Mouse (Mus musculus) frontal cortex, postnatal 25 days (tissue): ENCODE measurements around the gene Olfr749.
"Not testable (repeated sequence)": the region's sequence is repeated elsewhere in the genome, so short reads cannot be mapped to it uniquely, and the experiment has no call there.

Experiments used
- DNase-seq, 2 experiments: peaks; one replicate each; pipeline ENCODE4 v3.0.0; 2022; ENCODE audit warnings: low spot score in 2 of 2

The Olfr749 gene

DNA sequence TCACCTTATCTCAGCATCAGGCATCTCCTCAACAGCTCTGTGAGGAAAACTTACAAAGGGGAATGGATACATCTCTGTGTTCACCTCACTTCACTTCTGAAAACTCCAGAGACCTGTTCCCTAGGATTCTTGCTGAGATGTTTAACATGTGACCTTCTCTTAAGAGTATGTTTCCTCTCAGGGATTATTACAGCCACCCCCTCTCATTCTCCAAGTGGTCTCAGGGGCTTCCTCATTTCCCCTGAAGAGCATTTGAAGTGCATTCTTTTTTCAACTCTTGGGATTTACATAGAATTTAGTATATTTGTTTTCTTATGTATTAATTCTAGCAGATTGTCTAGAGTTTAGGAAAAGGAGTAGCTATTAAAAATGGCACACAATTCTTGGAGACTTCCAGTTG lies at the start of gene Olfr749:
Olfr749 (minus strand) TSS at position 101 of the 400 bp plus-strand sequence.
- DNase-seq, result no peak

DNA sequence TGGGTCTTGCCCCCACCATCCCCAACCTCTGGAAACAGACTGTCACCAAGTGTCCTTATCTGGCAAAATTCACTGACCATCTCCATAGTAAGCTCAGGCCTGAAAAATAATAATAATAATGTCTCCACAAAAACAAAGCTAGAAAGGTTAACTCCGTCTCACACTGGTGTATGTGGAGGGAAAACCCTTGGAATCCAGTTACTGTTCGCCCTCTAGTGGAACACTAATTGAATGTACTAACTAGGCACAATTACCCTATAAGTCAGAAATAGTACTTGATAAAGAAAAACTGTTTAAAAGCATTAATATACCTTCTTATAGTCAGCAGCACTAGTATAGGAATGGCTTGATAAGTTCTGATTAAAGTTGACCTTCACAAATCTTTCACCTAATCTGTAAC lies 43.3 kb upstream of the Olfr749 start:
- DNase-seq, result no peak

DNA sequence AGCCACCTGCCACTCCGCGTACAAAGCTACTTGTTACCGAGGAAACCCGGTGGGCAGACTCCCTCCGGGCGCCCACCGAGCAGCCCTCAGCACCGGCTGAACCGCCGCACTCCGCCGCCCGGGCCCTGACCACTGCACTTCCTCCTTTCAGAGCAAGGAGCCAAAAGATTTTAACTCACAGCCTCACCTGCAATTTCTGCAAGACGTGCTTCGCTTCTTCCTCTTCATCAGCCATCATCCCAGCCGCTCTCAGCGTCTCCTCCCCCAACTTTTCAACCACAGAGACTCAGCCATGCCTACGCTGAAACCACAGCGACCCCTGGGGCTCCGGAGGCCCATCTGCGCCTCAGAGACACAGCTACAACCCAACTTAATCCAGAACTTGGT lies 40.4 kb upstream of the Olfr749 start, which contains the start of gene Ttc5:
Ttc5 (minus strand) TSS at position 269 of the 387 bp plus-strand sequence.
- peak; percentile 88 to 96 for DNase-seq

DNA sequence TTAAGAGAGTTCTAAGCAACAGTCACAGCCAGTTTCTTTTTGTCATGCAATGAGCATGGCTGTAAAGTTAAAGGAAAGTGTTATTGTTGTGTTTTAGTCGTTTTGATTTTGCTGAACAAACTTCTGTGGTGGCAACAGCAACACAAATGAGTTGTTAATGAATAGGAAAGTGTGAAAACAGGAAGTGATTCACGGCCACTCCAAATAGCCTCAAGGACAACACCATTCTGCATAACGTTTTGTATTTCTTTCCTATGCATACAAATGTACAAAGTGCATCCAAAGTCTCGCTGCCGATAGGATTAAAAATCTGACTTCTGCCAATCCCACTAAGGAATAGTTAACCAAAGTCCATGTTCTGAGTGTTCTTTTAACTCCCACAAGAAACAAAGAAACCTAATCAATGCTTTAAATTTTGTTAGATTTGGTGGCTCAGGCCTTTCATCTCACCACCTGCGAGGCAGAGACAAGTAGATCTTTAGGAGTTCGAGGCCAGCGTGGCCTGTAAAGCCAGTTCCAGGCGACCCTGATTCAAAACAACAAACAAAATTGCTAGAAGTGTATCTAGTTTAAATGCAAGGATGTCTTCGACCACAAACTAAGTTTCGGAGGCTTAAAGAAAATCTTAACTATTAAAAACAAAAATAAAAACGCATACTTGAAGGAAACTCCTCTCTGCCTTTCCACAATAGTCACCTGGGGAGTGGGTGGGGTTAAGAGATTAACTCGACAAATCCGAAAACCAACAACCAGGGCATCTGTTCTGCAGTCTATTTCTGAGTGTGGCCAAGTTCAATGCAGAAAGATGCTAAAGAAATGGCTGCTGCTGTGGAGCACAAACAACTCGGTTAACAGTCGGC lies 39.7 kb upstream of the Olfr749 start:
- DNase-seq, result no peak

DNA sequence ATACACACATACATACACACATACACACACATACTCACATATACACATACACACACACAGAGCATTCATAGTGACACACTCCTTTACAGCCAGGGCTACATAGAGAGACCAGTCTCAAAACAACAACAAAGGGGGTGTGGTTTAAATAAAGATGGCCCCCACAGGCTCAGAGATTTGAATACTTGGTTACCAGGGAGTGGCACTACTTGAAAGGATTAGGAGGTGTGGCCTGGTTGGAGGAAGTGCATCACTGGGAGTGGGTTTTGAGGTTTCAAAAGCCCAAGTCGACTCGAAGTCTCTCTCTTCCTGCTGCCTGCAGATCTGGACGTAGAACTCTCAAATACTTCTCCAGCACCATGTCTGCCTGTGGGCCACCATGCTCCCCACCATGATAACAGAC lies 37.3 kb upstream of the Olfr749 start:
- no peak for DNase-seq

DNA sequence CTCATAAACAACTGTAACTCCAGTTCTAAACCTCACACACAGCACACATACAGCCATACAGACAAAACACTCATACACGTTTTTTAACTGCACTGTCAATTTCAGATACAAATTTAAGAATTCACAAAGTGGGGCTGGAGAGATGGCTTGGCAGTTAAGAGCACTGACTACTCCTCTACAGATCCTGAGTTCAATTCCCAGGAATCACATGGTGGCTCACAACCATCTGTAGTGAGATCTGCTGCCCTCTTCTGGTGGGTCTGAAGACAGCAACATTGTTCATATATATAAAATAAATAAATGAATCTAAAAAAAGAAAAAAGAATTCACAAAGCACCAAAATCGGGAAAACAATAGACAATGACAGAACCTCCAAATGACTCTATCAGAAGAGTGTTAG lies 26.4 kb upstream of the Olfr749 start:
- DNase-seq, result no peak

DNA sequence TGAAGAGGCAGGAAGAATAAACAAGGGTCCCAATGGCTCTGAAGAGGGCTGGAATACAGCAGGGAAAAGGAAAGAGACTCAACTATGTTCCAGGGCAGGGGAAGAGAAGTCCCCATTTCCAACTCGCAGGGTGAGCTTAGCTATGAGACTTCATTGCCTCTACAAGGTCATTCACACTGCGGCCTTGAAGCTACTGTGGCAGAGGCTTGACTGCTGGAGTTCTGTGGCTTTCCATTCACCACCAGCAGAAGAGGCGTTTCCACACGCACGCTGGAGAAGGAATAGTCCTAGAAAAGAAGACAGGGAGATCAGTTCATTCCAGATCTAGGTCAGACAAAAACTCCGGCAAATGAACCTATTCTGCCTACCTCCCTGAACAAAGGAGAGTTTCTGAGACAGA lies 20.8 kb upstream of the Olfr749 start:
- no peak for DNase-seq

DNA sequence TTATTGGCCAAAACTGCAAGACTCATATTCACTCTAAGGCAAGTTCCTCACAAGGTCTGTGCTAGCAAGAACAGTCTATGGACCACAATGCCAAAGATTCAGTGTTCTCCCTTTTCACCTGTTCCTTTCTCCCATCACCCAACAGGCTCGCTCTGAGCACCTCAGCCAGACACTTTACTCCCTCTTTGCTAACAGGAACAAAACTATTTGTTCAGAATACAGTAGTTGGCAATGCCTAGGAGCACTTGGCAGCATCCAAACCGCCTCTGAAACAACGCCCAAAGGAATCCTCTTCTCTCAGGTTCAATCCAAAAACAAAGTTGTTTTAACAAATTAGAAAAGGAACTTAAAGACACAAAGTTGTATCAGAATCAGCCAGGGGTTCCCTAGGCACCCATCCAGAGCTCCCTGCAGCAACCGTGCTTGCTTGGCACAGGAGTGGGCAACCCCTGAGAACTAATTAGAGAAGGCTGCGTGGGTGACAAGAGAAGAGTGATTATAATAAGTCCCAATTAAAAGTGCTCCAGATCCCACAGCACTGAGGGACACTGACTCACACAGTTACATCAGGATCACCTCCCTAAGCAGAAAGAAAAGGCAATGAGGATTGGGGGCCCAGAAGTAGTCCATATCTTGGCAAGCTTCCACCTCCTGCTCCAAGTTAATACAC lies 13.7 kb upstream of the Olfr749 start:
- DNase-seq, result no peak

DNA sequence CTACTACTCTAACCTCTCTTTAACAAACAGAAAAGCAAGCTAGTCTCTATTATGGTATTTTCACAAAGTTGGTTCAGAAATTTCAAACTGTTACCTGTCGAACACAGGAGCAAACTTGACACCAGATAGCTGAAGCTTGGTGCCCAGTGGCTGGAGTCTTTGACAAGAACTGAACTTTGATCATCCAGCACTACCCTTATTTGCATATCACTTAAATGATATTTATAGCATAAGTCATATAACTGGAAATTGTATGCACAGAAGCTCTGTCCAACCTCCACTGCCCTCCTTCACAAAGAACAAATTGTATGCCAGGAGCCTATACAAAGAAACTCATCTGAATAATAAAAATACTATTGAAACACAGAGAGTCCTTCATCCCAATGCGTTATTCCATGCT lies 3.3 kb downstream of the Olfr749 start:
- no peak for DNase-seq

DNA sequence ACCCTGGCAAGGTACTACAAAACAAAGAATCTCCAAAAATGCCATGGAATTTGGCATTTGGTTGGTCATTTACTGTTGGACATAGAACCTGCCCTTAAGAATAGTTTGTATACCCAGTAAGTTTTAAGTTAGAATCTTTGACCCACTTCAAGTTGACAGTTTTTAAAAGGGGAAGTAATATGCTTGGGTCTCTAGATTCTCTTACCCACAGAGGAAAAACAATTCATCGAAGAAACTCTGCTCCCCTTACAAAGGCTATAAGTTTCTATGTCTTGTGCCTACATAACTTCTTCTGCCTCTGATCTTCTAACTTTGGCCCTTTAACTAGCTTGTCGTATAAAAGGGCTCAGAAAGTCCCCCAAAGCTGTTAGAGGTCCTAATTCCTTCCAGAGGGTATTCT lies 4.6 kb downstream of the Olfr749 start:
- DNase-seq, result no peak

DNA sequence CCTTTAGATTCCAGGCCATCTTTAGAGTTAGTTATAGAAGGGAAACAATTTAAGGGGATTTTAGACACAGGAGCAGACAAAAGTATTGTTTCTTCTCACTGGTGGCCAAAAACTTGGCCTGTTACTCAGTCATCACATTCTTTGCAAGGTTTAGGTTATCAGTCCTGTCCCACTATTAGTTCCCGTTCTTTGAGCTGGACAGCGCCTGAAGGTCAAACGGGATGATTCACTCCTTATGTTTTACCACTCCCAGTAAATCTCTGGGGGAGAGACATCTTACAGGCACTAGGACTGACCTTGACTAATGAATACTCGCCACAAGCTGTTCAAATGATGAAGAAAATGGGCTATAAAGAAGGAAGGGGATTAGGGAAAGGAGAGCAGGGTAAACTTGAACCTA lies 22.5 kb downstream of the Olfr749 start:
- DNase-seq, result not testable (repeated sequence)

DNA sequence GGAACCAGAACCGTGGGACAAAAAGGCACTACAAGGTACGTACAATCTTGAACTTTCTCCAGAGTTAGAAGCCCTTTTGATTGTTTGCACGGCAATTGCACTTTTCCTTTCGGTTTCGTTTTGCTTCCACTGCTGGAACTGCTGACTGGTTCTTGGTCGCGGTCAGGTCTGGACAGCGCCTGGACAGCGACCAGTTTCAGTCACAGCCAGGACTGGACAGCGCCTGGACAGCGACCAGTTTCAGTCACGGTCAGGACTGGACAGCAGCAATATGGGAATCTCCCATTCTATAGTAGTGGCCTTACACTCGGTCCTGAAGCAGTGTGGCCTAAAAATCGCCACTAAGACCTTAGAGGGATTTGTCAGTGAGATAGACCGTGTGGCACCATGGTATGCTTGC lies 25.0 kb downstream of the Olfr749 start:
- not testable (repeated sequence) for DNase-seq

DNA sequence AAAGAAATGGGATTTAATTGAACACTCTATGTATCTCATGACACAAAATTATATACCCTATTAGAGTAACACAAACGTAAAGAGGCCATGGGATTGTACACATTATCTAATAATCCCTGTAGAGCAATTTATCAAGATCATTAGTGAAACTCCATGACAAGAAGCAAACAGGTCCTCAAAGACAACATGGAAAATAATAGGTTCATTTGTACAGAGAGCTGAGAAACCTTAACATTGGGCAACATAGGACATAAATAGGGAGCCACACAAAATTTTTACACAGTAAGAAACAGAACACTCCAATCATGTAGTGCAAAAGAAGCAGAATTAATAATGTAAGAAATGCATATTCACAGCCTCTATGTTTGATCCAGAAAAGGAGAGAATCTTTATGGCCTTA lies 37.8 kb downstream of the Olfr749 start, which contains the start of gene Olfr748:
Olfr748 (plus strand) TSS at position 301 of the 400 bp plus-strand sequence.
- DNase-seq, result no peak

DNA sequence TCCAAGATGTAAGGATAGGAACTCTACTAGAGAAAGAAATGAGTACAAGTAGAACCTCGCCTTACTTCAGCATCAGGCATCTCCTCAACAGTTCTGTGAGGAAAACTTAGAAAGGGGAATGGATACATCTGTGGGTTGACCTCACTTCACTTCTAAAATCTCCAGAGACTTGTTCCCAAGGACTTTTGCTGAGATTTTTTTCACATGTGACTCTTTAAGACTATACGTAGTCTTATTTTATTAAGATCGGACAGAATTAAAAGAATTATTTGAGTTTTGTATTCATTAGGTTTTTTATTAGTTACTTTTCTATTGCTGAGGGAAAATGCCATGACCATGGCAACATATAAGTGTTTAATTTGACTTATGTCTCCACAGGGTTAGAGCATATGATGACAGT lies 51.8 kb downstream of the Olfr749 start, which contains the start of gene Olfr747:
Olfr747 (minus strand) TSS at position 101 of the 400 bp plus-strand sequence.
- DNase-seq, result no peak
